Mouse (Mus musculus) 3T3-L1 (cell line): Measurements from ENCODE around the gene Cdx2.

Experiments
- DNase-seq: peaks from one replicate; pipeline ENCODE4 v3.0.0-alpha.2; 2015; ENCODE audit warnings: low read depth, low spot score

Cdx2 gene

GRCm38 (mm10) chr5:147306638-147307397 lies at the start of gene Cdx2:
Gene Cdx2 (minus strand): TSS chr5:147307270.
- no peak for DNase-seq

DNA sequence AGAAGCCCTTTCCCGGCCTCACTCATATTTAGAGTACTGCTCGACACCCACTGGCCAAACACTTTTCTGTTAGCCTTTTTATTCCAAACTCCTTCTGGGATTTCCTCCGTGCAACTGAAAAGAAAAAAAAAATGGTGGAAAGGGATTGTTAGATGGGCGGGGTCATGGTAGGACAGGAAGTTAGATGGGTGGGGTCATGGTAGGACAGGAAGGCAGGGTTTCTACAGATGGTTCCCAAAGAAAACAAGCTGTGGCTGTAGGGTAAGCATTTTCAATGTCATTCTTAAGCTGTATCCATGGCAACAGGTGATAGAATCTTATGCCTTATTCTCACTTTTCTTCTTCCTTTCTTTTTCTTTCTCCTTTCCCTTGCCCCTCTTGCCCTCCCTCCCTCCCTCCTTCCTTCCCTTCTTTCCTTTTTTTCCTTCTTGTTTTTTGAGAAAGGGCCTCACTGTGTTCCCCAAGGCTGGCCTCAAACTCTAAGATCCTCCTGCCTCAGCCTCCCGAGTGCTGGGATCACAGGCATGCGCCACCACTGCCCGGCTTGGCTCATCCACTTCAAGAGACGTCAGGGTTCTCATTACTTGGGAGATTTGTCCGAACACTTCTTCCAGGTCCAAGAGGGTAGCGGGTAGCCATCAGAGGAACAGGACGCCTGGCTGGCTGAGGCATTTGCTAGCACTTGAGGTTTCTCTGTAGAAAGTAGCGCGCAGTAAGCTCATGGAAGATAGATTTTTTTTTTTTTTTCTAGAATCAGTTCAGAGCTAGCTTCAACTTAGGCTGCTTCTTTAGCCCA lies 49.4 kb upstream of the Cdx2 start:
- peak; percentile 28 for DNase-seq

- peak; percentile 37 for DNase-seq
Measured at GRCm38 (mm10) chr5:147355788-147356187, 48.7 kb upstream of the Cdx2 start.

DNA sequence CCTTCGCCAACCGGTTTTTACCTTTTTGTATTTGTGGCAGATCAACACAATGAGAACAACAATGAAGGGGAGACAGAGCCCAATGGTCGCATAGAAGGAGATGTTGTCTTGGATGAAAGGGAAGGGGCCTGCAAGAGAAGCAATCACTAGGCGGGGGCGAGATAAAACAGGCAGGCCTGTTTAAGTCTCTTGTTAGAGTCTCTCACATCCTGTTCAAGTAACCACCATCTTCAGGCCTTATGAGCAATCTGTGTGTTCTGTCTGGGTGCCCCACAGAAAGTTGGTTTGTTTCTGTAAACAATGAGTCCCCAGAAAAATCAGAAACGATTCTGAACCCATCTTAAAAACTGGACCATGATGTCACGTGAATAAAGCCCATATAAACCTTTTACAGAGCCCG lies 47.9 kb upstream of the Cdx2 start:
- DNase-seq: no peak

DNA sequence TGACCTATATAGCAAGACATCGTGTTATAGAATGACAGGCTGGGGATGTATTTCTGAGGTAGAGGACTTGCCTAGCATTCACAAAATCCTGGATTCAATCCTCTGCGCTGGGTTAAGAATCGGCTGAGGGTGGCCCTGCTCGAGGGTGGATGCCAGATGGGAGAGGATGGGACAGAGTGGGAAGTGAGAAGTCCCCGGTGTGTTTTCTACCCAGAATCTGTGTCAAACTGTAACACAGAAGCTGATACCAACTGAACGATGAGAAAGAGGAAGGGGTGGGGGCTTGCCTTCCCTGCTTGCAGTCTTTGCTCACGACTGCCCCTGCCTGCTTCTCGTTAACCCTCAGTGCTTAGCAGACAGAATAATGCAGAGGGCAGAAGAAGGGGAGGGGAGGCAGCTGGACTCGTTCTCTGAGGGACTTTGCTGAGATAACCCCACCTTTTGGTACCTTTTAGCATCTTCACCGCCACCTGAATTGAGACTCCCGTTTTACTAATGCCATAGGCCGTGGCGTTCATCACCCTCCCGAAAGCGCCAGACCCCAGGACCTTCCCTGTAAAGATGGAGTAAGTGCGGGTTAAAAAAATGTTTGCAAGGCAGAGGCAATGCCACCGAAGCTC lies 47.2 kb upstream of the Cdx2 start:
- DNase-seq: no peak

DNA sequence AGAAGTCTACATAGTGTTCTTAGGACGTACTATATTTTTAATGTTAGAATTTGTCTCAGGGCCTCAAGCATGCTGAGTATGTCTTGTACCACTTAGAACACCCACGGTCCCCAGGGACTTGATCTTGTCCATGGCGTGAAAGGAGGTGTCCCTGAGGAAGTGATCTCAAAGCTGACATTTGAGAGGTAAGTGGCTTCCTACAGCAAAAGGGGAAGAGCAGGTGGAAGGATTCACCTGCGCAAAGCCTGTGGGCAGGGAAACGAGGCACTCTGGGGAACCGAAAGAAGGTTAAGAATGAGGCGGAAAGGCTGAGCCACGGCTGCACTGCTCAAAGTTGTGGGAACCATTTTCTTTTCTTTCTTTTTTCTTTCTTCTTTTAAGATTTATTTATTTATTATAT lies 44.9 kb upstream of the Cdx2 start:
- DNase-seq: no peak

DNA sequence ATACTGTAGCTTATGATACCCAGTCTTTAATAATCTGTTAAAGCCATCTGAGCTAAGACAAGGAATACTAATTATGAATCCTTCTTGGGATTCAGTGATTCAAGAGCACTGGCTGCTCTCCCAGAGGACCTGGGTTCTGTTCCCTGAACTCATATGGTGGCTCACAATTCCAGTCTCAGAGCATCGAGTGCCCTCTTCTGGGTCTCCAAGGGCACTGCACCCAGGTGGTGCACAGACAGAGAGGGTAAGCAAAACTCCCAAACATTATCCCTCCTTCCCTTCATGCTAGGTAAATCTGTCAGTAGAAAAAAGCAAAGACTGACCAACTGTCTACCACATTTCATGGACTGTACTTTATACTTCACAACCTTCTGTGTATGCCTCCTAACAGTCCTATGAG lies 38.9 kb upstream of the Cdx2 start:
- DNase-seq: no peak

- DNase-seq: no peak
Measured at GRCm38 (mm10) chr5:147343904-147344303, 36.8 kb upstream of the Cdx2 start.

DNA sequence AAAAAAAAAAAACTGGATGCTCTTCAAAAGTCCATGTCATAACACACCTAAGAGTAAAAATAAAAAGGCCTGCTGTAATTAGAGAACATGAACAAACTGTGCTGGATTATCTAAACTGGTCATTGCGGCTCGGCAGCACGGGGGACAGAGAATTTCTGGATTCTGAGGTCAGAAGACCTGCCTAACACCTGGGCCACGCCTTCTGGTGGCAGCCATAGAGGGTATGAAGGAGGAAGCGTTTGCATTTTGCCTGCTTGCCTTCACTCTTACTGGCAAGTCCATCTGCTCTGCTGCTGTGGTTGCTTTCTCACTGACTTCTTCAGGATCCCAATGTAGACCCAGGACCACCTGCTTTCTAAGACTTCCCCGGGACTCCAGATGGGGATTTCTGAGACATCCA lies 35.8 kb upstream of the Cdx2 start:
- DNase-seq: no peak

- DNase-seq: no peak
Measured at GRCm38 (mm10) chr5:147340741-147341414, 33.8 kb upstream of the Cdx2 start.

- DNase-seq: no peak
Measured at GRCm38 (mm10) chr5:147339560-147339959, 32.5 kb upstream of the Cdx2 start.

DNA sequence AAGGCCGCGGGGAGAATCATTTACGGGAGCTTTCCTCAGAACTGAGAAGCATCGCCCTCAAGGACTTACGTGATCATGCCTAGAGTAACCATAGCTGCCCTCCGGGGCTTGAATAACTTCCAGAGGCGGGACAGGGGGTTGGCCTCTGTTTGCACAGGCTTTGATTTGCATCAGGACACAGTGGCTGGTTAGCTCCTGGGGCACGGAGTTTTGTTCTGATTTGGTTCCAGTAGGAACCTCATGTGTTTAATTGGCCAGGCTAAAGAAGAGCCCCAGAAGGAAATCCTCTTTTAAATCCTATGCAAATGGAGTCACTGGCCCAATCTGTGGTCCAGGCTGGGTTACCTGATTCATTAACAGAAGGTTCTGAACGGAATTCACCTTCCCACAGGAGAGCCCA lies 31.9 kb upstream of the Cdx2 start:
- no peak for DNase-seq

GRCm38 (mm10) chr5:147332711-147333110 lies 25.6 kb upstream of the Cdx2 start:
- no peak for DNase-seq

- peak; percentile 75 for DNase-seq
Measured at GRCm38 (mm10) chr5:147331547-147331946, 24.5 kb upstream of the Cdx2 start.

DNA sequence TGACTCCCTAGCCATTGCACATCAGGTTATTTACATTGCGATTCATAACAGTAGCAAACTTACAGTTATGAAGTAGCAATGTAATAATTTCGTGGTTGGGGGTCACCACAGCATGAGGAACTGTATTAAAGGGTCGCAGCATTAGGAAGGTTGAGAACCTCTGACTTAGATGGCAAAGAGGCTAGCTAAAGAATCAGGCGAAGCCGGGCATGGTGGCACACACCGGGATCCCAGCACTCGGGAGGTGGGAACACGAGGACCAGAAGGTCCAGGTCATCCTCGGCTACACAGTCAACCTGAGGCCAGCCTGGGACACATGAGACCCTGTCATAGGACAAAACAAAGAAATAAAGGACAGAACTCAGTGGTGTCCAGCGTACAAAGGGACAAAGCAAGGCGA lies 22.9 kb upstream of the Cdx2 start:
- DNase-seq: no peak

- no peak for DNase-seq
Measured at GRCm38 (mm10) chr5:147327636-147328035, 20.6 kb upstream of the Cdx2 start.

DNA sequence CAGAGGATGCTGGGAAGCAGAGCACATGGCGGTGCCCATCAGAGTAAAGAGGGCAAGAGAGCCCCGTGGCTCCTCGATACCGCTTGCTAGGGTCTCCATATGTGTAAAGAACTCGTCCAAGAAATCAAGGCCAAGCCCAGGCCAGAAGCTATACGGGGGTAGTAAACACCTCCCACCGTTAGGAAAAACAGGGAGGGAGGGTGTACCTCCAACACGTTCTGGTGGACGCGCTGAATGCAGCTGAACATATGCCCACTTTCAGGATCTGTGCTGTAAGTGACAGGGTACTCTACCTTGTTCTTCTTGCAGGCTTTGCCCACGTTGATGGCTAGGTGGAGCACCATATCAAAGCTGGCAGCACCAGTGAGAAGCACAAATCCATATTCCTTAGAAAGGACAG lies 18.9 kb upstream of the Cdx2 start:
- no peak for DNase-seq

- DNase-seq: peak; percentile 88
Measured at GRCm38 (mm10) chr5:147323237-147323917, 16.3 kb upstream of the Cdx2 start.

DNA sequence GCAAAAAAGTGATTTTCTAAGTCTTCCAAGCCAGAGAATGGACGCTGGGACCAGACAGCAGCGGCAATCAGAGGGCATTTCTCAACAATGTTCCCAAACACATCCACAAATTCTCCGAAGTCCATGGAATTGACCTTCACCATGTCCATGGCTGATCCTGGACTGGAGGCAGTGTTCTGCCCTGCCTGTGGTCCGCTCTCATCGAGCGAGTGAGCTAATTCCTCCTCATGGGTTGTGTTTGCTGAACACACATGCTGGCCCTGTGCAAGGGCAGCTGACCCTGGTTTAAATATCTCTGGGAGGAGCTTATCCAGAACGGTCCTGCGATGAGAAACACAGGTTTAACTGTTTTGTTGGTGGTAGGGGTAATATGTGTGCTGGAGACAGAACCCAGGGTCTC lies 15.1 kb upstream of the Cdx2 start, which contains the start of gene Urad:
Gene Urad, minus strand, starts transcription at position 258 of the 400 bp plus-strand sequence.
- DNase-seq: no peak

DNA sequence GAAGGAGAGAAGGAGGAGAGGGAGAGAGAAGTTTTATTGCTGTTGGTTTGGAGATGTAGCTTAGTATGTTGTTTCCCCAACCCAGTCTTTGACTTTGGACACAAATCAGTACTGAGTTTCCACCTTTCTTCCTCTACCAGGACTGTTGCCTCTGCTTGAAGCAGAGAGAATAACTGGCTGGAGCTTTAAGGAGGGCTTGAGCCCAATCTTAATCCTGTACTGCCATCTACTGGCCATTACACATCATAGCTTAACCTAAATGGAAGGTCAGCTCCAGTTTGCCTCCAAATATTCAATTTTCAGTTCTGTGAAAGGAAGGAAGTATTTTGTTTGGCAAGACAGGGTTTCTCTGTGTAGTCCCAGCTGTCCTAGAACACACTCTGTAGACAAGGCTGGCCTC lies 12.6 kb upstream of the Cdx2 start:
- peak; percentile 90 for DNase-seq

DNA sequence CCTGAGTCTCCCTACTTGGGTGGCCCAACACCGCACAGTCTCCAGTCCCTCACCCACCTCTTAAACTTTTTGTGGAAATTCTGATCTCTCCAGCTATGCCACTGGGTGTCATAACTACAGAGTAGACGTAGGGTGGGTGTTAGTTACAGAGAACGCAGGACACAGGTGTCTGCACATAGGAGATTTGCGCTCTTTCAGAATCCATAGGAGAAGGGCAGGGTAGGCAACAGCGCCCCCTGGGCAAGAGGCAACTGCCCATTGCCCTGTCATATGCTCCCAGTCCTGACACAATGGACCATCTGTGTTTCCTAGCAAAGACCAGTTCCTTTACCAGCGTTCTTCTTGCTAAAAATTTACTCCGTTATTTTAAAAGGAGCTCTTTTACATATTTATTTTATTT lies 10.9 kb upstream of the Cdx2 start:
- DNase-seq: peak; percentile 34
